Mouse (Mus musculus) cortical plate, adult 2 months (tissue): ENCODE data around the gene Cwc22. TPM values are rescaled to one million over a fixed set of nuclear protein-coding genes. Genes with fewer than 3 reads are reported as not detected.

ENCODE experiments used
- H3K27ac ChIP-seq: fragments of 200-500 bp; 2 replicates; pipeline ENCODE4 v1.5.1; 2012; ENCODE audit warnings: low read length, control low read depth, inconsistent platforms; ENCODE audit not compliant: insufficient read depth
- H3K4me1 ChIP-seq: fragments of 200-500 bp; 2 replicates; pipeline ENCODE4 v1.6.1; 2011; ENCODE audit warnings: low read length; ENCODE audit not compliant: control insufficient read depth, insufficient read depth
- H3K4me3 ChIP-seq: fragments of 200-500 bp; 2 replicates; pipeline ENCODE4 v1.5.1; 2011; ENCODE audit warnings: mild to moderate bottlenecking, low read length, control low read depth; ENCODE audit not compliant: insufficient read depth
- CTCF ChIP-seq: fragments of 200-500 bp; IDR thresholded peaks from 2 replicates; pipeline ENCODE4 v1.5.1; 2011; ENCODE audit warnings: mild to moderate bottlenecking, control low read depth, low read length; ENCODE audit not compliant: insufficient read depth; ENCODE audit errors: extremely low read depth
- POLR2A ChIP-seq: fragments of 200-500 bp; IDR thresholded peaks from 2 replicates; pipeline ENCODE4 v1.6.1; 2011; ENCODE audit warnings: mild to moderate bottlenecking, low read length, control low read depth; ENCODE audit not compliant: insufficient read depth; ENCODE audit errors: extremely low read depth
- polyA plus RNA-seq: library from polyadenylated mRNA; depleted of rRNA; stranded (reverse); fragments of >200 nt; gene quantifications from 2 replicates; pipeline ENCODE4 v1.2.3, GENCODE M21; 2012

Gene Cwc22
- polyA plus RNA-seq, 1 experiment: 23.4 TPM

GRCm38 (mm10) chr2:77920621-77921020 is 25.6 kb downstream of the Cwc22 start:
- Histone ChIP-seq H3K27ac (no peak overlapping the region), H3K4me1 (no peaks in the 10 kb centered on the region; the same call in 1 of the 2 replicates), H3K4me3 (no peak overlapping the region)
- TF ChIP-seq CTCF: no peak
- no peak for TF ChIP-seq POLR2A

GRCm38 (mm10) chr2:77918474-77918873 is 27.7 kb downstream of the Cwc22 start:
- no peaks in the 10 kb centered on the region; the same call in 1 of the 2 replicates for H3K4me1 ChIP-seq
- TF ChIP-seq CTCF (no peak), POLR2A (no peak)
- H3K27ac ChIP-seq: no peak overlapping the region; the same call in 1 of the 2 replicates
- no peak overlapping the region for H3K4me3 ChIP-seq

- Histone ChIP-seq H3K27ac (no peak overlapping the region; the same call in 1 of the 2 replicates), H3K4me3 (no peak overlapping the region), H3K4me1 (no peaks in the 10 kb centered on the region; the same call in 1 of the 2 replicates)
- no peak for TF ChIP-seq CTCF
- no peak for TF ChIP-seq POLR2A
Observed at GRCm38 (mm10) chr2:77918006-77918405, 28.2 kb downstream of the Cwc22 start.

DNA sequence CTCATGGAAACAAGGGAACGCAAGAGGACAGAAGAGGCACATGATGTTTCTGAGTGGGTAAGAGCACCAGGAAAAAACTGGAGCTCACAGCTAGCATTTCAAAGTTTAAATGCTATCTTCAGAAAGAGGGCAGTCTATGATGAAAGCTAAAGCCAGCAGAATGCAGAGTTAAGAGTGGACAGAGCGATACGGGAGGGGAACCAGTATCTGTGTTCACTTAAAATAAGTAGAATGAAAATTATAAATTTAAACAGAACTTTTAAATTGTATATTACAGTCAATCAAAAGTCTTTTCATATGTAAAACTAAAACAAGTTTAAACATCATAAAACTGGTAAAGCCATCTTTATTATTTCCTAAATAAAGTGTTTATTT is 28.8 kb downstream of the Cwc22 start:
- Histone ChIP-seq H3K27ac (no peak overlapping the region), H3K4me3 (no peak overlapping the region), H3K4me1 (no peaks in the 10 kb centered on the region; the same call in 1 of the 2 replicates)
- no peak for TF ChIP-seq POLR2A
- no peak for TF ChIP-seq CTCF

DNA sequence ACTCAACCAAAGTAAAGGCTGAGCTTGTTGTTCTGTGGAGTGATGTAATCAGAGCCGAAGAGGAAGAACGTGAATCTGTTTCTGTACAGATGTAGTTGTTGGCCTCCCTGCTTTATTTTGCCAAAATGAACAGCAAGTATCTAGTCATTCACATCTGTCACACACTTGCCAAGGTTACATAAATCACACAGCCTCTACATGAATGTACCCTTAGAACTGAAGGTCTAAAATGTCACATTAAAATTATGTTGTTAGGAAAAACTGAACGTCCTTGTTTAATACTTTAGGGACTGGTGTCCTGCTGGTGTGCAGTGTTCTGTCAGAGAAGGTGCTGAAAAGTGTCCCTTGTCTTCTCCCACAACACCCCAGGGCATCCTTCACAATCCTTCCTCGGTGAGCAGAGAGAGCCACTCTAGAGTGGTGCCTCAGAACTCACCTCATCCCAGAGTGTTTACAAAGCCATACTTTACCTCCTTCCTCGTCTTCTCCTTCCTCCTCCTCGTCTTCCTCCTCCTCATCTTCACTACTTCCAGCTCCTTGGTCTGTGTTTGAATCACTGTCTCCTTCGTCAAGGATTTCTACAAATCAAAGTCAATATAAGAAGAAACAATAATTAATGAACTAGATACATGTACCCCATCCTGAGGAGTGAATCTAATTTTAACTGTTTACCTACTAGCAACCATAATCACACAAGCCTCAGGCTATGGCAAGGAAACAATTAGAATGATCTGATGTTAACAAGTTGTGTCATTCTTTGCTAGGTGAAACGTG is 29.4 kb downstream of the Cwc22 start:
- Histone ChIP-seq H3K4me1 (no peaks in the 10 kb centered on the region; the same call in 1 of the 2 replicates), H3K4me3 (no peak overlapping the region), H3K27ac (no peak overlapping the region)
- TF ChIP-seq POLR2A (no peak), CTCF (no peak)

DNA sequence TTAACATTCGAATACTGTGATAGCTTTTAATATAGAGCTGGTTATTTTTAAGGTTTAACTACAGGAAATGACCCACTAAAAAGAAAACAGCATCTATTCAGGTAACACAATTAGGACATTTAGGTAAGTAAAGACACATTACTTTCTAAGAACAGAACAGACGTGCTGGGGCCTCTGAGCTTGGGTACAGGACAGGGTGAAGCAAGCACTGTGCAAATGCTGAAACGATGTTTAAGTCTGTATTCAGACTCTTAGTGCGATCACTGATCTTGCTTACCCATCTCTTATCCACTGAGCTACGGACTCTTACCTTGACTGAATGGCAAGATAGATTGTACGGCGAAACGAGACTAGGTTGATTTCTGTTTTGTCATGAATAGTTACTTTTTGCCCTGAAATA is 31.0 kb downstream of the Cwc22 start:
- no peak for TF ChIP-seq CTCF
- no peak for TF ChIP-seq POLR2A
- H3K4me3 ChIP-seq: no peak overlapping the region
- H3K27ac ChIP-seq: no peak overlapping the region
- H3K4me1 ChIP-seq: no peaks in the 10 kb centered on the region; the same call in 1 of the 2 replicates

- H3K27ac ChIP-seq: no peak overlapping the region
- no peak for TF ChIP-seq CTCF
- no peak for TF ChIP-seq POLR2A
- no peaks in the 10 kb centered on the region; the same call in 1 of the 2 replicates for H3K4me1 ChIP-seq
- H3K4me3 ChIP-seq: no peak overlapping the region
Observed at GRCm38 (mm10) chr2:77913628-77914027, 32.5 kb downstream of the Cwc22 start.

- Histone ChIP-seq H3K4me1 (no peaks in the 10 kb centered on the region), H3K27ac (no peak overlapping the region), H3K4me3 (no peak overlapping the region)
- TF ChIP-seq CTCF (no peak), POLR2A (no peak)
Observed at GRCm38 (mm10) chr2:77912197-77912596, 34.0 kb downstream of the Cwc22 start.

- Histone ChIP-seq H3K4me3 (no peak overlapping the region), H3K27ac (no peak overlapping the region), H3K4me1 (no peaks in the 10 kb centered on the region)
- TF ChIP-seq POLR2A (no peak), CTCF (no peak)
Observed at GRCm38 (mm10) chr2:77911452-77911851, 34.7 kb downstream of the Cwc22 start.

DNA sequence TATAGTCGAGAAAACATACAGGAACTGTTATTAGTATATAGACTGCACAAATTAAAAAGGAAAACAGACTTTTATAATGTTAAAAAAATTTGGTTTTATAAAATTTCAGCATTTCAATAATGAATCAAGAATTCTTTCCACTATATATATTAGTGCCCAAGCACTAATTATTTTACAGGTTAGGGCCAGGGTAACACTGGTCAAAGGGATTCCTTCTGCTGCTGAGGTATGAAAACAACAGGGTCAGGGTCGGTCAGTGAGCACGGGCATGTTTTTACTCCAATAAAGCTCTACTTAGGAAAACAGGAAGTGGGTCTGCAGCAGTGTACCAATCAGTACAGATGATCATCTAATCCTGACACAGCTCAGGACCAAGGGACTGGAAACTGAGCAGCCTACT is 36.0 kb downstream of the Cwc22 start:
- Histone ChIP-seq H3K4me3 (no peak overlapping the region), H3K27ac (no peak overlapping the region), H3K4me1 (peaks cover 1% of the 10 kb centered on the region; the same call in 1 of the 2 replicates)
- no peak for TF ChIP-seq POLR2A
- no peak for TF ChIP-seq CTCF

- Histone ChIP-seq H3K4me3 (no peak overlapping the region), H3K4me1 (peaks cover 3% of the 10 kb centered on the region; the same call in 1 of the 2 replicates), H3K27ac (no peak overlapping the region)
- TF ChIP-seq POLR2A: no peak
- TF ChIP-seq CTCF: no peak
Observed at GRCm38 (mm10) chr2:77907164-77907563, 39.0 kb downstream of the Cwc22 start.
